Mouse (Mus musculus): Measurements from ENCODE around the gene Clpb.
A peak's percentile ranks its signal among the peaks of the same experiment; 100 is the strongest.

The Clpb gene

GRCm38 (mm10) chr7:101822836-101823757, 159.7 kb downstream of the Clpb start:
- no peak for DNase-seq

GRCm38 (mm10) chr7:101823758-101824630, 160.6 kb downstream of the Clpb start:
- DNase-seq: no peak

GRCm38 (mm10) chr7:101830373-101830772, 166.9 kb downstream of the Clpb start:
- DNase-seq: no peak

GRCm38 (mm10) chr7:101831437-101831836, 168.0 kb downstream of the Clpb start:
- no peak for DNase-seq

- DNase-seq: no peak
Observed at GRCm38 (mm10) chr7:101832372-101832771, 168.9 kb downstream of the Clpb start.

- DNase-seq: no peak
Observed at GRCm38 (mm10) chr7:101833352-101833751, 169.9 kb downstream of the Clpb start.

GRCm38 (mm10) chr7:101833916-101834584, 170.6 kb downstream of the Clpb start:
- no peak for DNase-seq

GRCm38 (mm10) chr7:101834903-101835302, 171.5 kb downstream of the Clpb start:
- no peak for DNase-seq

GRCm38 (mm10) chr7:101835457-101836109, 172.2 kb downstream of the Clpb start:
- no peak for DNase-seq

GRCm38 (mm10) chr7:101836271-101837153, 173.1 kb downstream of the Clpb start:
- DNase-seq: peak; percentile 69

GRCm38 (mm10) chr7:101837154-101837605, 173.7 kb downstream of the Clpb start:
- DNase-seq: no peak

GRCm38 (mm10) chr7:101837606-101838471, 174.4 kb downstream of the Clpb start, which contains the start of gene Inppl1:
Gene Inppl1, minus strand, starts transcription at chr7:101838229.
- peak; percentile 20 for DNase-seq

GRCm38 (mm10) chr7:101844186-101844585, 180.8 kb downstream of the Clpb start:
- DNase-seq: no peak
